8 mouse cellular contexts compared by ENCODE assay signal in the genomic region with DNA sequence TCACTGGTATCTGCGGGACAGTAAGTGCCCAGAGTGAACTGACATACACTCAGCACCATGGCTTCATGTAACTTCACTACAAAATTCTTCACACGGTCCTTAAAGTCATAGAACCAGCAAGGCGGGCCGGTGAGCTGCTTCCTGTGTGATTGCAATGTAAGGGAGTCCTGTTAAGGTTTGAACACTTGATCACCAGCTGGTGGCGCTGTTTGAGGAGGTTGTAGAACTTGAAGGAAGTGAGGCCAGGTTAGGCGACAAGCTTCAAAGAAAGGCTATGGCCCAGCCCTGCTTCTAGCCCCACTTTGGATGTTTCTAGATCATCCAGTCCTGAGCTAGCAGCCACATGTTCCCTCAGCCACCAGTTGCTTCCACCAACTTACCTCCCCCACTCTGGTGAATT.
DNase-seq lines count a peak whose midpoint lies in the region; ATAC-seq and TF ChIP-seq lines count a peak whose summit lies in the region.

No protein-coding gene starts in this region.

- no peak for TF ChIP-seq POLR2A in CH12.LX (IDR thresholded peaks at IDR 0.05; ENCODE audit: low read depth, low read length)

- H3K4me1 ChIP-seq in intestine, postnatal 0 days (replicated peaks; ENCODE audit: control insufficient read depth, insufficient read depth, low read length): no peaks in the 10 kb centered on the region
- no peaks in the 10 kb centered on the region for H3K4me1 ChIP-seq in intestine, embryonic 16.5 days (ENCODE audit: control insufficient read depth, insufficient read depth, low read length)
- no peaks in the 10 kb centered on the region for H3K4me1 ChIP-seq in CH12.LX (ENCODE audit: control insufficient read depth in 1 of 2, insufficient read depth in 2 of 2)
- peaks cover 25% of the 10 kb centered on the region for H3K4me1 ChIP-seq in limb, embryonic 10.5 days

- TF ChIP-seq CTCF in intestine, postnatal 0 days (IDR thresholded peaks at IDR 0.05; ENCODE audit: low read depth): peak; percentile 65
- peak in 1 of 2 experiments; percentile 67; a peak in 3 of 4 replicates for TF ChIP-seq CTCF in CH12.LX (conservative IDR thresholded peaks at IDR 0.05 in 1 of 2, IDR thresholded peaks at IDR 0.05 in 1 of 2; ENCODE audit: low read depth in 2 of 2, low read length in 2 of 2)

- no peak overlapping the region for H3K4me2 ChIP-seq in intestine, postnatal 0 days (replicated peaks; ENCODE audit: low read depth)
- H3K4me2 ChIP-seq in intestine, embryonic 16.5 days (ENCODE audit: low read depth, low read length): no peak overlapping the region
- H3K4me2 ChIP-seq in CH12.LX (ENCODE audit: insufficient read depth, low read depth, poor library complexity, severe bottlenecking): no peak overlapping the region

- H3K79me2 ChIP-seq in CH12.LX (replicated peaks; ENCODE audit: control insufficient read depth, extremely low read depth, insufficient read depth, poor library complexity, severe bottlenecking): no peaks in the 10 kb centered on the region

- no peaks in the 10 kb centered on the region for H3K36me3 ChIP-seq in intestine, postnatal 0 days (ENCODE audit: control insufficient read depth, insufficient read depth)
- no peaks in the 10 kb centered on the region for H3K36me3 ChIP-seq in intestine, embryonic 16.5 days (ENCODE audit: control insufficient read depth, insufficient read depth, low read length)
- no peaks in the 10 kb centered on the region for H3K36me3 ChIP-seq in CH12.LX (replicated peaks in 1 of 2; ENCODE audit: control insufficient read depth in 1 of 2, insufficient read depth in 1 of 2, low read length in 1 of 2)
- no peaks in the 10 kb centered on the region for H3K36me3 ChIP-seq in limb, embryonic 10.5 days

- no peaks in the 10 kb centered on the region for H3K27me3 ChIP-seq in intestine, postnatal 0 days (replicated peaks; ENCODE audit: control insufficient read depth, insufficient read depth, low read length)
- no peaks in the 10 kb centered on the region for H3K27me3 ChIP-seq in intestine, embryonic 16.5 days (replicated peaks; ENCODE audit: control insufficient read depth, insufficient read depth, low read length)
- H3K27me3 ChIP-seq in CH12.LX (replicated peaks): peaks cover 93% of the 10 kb centered on the region
- H3K27me3 ChIP-seq in limb, embryonic 10.5 days (ENCODE audit: low read depth, poor library complexity, severe bottlenecking): no peaks in the 10 kb centered on the region

- no peak overlapping the region for H3K27ac ChIP-seq in intestine, postnatal 0 days (ENCODE audit: low read depth, low read length)
- no peak overlapping the region for H3K27ac ChIP-seq in intestine, embryonic 16.5 days (ENCODE audit: low read length)
- H3K27ac ChIP-seq in CH12.LX (ENCODE audit: insufficient read depth, low read depth): no peak overlapping the region
- no peak overlapping the region for H3K27ac ChIP-seq in limb, embryonic 10.5 days

- DNase-seq in CH12.LX (ENCODE audit: extremely low read depth) (peak; percentile 61), R1 (ENCODE audit: low read depth, low spot score) (peak; percentile 78)
- peak; percentile 44 for DNase-seq in lung, postnatal 36 days
- no peak for DNase-seq in Muller cell, postnatal 12 days (ENCODE audit: inconsistent ontology term)
- no peak for DNase-seq in limb, embryonic 10.5 days (ENCODE audit: low spot score)
- DNase-seq in layer of hippocampus, adult 9-10 months (ENCODE audit: low spot score): no peak

- TF ChIP-seq EP300 in CH12.LX (IDR thresholded peaks at IDR 0.05; ENCODE audit: low read length): no peak

- peak; percentile 40 for TF ChIP-seq RAD21 in CH12.LX (IDR thresholded peaks at IDR 0.05; ENCODE audit: low read depth, low read length)

- ATAC-seq in intestine, postnatal 0 days: no peak
- no peak for ATAC-seq in intestine, embryonic 16.5 days

- dilution Hi-C loops in CH12.LX (cut with MboI; ENCODE audit: extremely low pct_ligation_motif_present, extremely low pct_unique_long_range_greater_than_20kb, low sequenced_read_pairs): no loop called here

- WGBS in intestine, postnatal 0 days: 61% methylated on average over 6 of the region's 6 CpGs
- WGBS in intestine, embryonic 16.5 days: 78% methylated on average over 6 of the region's 6 CpGs
- 81% methylated on average over 6 of the region's 6 CpGs for WGBS in limb, embryonic 10.5 days

- H3K4me3 ChIP-seq in intestine, postnatal 0 days (ENCODE audit: low read depth, low read length): no peak overlapping the region
- H3K4me3 ChIP-seq in intestine, embryonic 16.5 days (ENCODE audit: low read length): no peak overlapping the region
- H3K4me3 ChIP-seq in CH12.LX (replicated peaks in 1 of 3; ENCODE audit: low read depth in 2 of 3, low read length in 2 of 3, poor library complexity in 1 of 3): no peak overlapping the region
- H3K4me3 ChIP-seq in limb, embryonic 10.5 days: no peak overlapping the region

- in situ Hi-C loops in CH12.LX (cut with MboI; ENCODE audit: low pct_ligation_motif_present, low pct_unique_long_range_greater_than_20kb, low sequenced_read_pairs): loop anchor here (5.0 kb wide), 1 partner anchor 167 kb away; no protein-coding TSS in a partner anchor

- H3K9ac ChIP-seq in intestine, postnatal 0 days (ENCODE audit: low read depth, low read length): no peak overlapping the region
- H3K9ac ChIP-seq in intestine, embryonic 16.5 days (ENCODE audit: low read depth, low read length): no peak overlapping the region
- no peak overlapping the region for H3K9ac ChIP-seq in CH12.LX (ENCODE audit: insufficient read depth, low read depth)

- H3K9me3 ChIP-seq in intestine, postnatal 0 days (ENCODE audit: control insufficient read depth): no peaks in the 10 kb centered on the region
- no peaks in the 10 kb centered on the region for H3K9me3 ChIP-seq in intestine, embryonic 16.5 days (ENCODE audit: control insufficient read depth, low read length)
- H3K9me3 ChIP-seq in CH12.LX (replicated peaks; ENCODE audit: low read length): peaks cover 5% of the 10 kb centered on the region
- H3K9me3 ChIP-seq in limb, embryonic 10.5 days (replicated peaks): no peaks in the 10 kb centered on the region

TF ChIP-seq in CH12.LX, 34 proteins besides CTCF, POLR2A, EP300 and RAD21:
- TF ChIP-seq MAZ (IDR thresholded peaks at IDR 0.05; ENCODE audit: low read depth, low read length) (no peak), SMC3 (IDR thresholded peaks at IDR 0.05; ENCODE audit: low read depth, low read length) (peak; percentile 50), TCF12 (IDR thresholded peaks at IDR 0.05; ENCODE audit: low read depth, low read length) (no peak)

Comparison
In these comparisons a context has a peak if more than half of its experiments do, and no peak if none do; other contexts are left out.
1. DNase-seq: peak in CH12.LX (single experiment), R1 (single experiment) and lung, postnatal 36 days (single experiment); none in Muller cell, postnatal 12 days (single experiment), limb, embryonic 10.5 days (single experiment) and layer of hippocampus, adult 9-10 months (single experiment).